16 mouse cellular contexts compared by ENCODE assay signal in genomic region chr19:57762526-57762925, GRCm38 (mm10).
DNase-seq lines count a peak whose midpoint lies in the region; ATAC-seq lines count a peak whose summit lies in the region.
"Had no signal": no experiment of that assay in that cellular context is flagged by ENCODE, and none has a peak within 500 bp of the region (broad histone marks: within the 10 kb centered on the region; RNA-seq: fewer than 3 reads in every experiment).

No protein-coding gene starts in this region.

- WGBS in heart, embryonic 12.5 days = 72% methylated on average over 2 of the region's 2 CpGs
- WGBS in liver, embryonic 13.5 days (ENCODE audit: insufficient replicate concordance) = 70% methylated on average over 2 of the region's 2 CpGs

- H3K36me3 ChIP-seq in heart, embryonic 12.5 days = peaks cover 6% of the 10 kb centered on the region; the same call in 1 of the 2 replicates
- no peaks in the 10 kb centered on the region for H3K36me3 ChIP-seq in liver, embryonic 13.5 days

- peak overlapping the region; percentile 30; the same call in 1 of the 2 replicates for H3K27ac ChIP-seq in heart, embryonic 12.5 days (ENCODE audit: poor library complexity, severe bottlenecking)
- no peak overlapping the region for H3K27ac ChIP-seq in liver, embryonic 13.5 days
- H3K27ac ChIP-seq: heart, embryonic 10.5 days; hindbrain, embryonic 13.5 days; neural tube, embryonic 13.5 days had no signal

- no peak overlapping the region for H3K9ac ChIP-seq in heart, embryonic 12.5 days
- no peak overlapping the region for H3K9ac ChIP-seq in liver, embryonic 13.5 days
- H3K9ac ChIP-seq: forebrain, postnatal 0 days; hindbrain, embryonic 13.5 days; neural tube, embryonic 13.5 days had no signal

- H3K4me1 ChIP-seq in heart, embryonic 12.5 days (replicated peaks) = peaks cover 11% of the 10 kb centered on the region
- H3K4me1 ChIP-seq in liver, embryonic 13.5 days (replicated peaks) = peaks cover 4% of the 10 kb centered on the region; the same call in 1 of the 2 replicates
- H3K4me1 ChIP-seq: hindbrain, embryonic 13.5 days; neural tube, embryonic 13.5 days had no signal

- no peak overlapping the region for H3K4me3 ChIP-seq in heart, embryonic 12.5 days
- H3K4me3 ChIP-seq in liver, embryonic 13.5 days (replicated peaks) = no peak overlapping the region
- H3K4me3 ChIP-seq: heart, embryonic 10.5 days; hindbrain, embryonic 13.5 days; neural tube, embryonic 13.5 days had no signal

- no peak for DNase-seq in heart, adult 8-10 months (ENCODE audit: low spot score)
- DNase-seq in Muller cell, postnatal 12 days (ENCODE audit: inconsistent ontology term) = peak; percentile 51
- DNase-seq in liver, embryonic 13.5 days = no peak
- DNase-seq in retina, embryonic 14.5 days (ENCODE audit: low spot score) = no peak
- no peak for DNase-seq in layer of hippocampus, adult 9-10 months (ENCODE audit: low spot score)
- no peak for DNase-seq in left cerebral cortex, postnatal 25 days (ENCODE audit: low spot score in 2 of 2)
- DNase-seq: cerebellum, postnatal 14 days; forebrain, postnatal 0 days; right cerebral cortex, postnatal 25 days; thymus, postnatal 14 days had no signal

- intact Hi-C loops in left cerebral cortex, postnatal 25 days (cut with DNase I) = no loop called here

- ATAC-seq in heart, embryonic 12.5 days (ENCODE audit: insufficient number of reproducible peaks, low FRiP score) = no peak
- ATAC-seq in liver, embryonic 13.5 days (ENCODE audit: low read depth) = peak; percentile 57; the same call in 1 of the 2 replicates
- ATAC-seq in megakaryocyte progenitor cell, adult 5-6 weeks (replicated peaks; ENCODE audit: poor library complexity) = peak; percentile 99
- ATAC-seq: forebrain, postnatal 0 days had no signal

- H3K4me2 ChIP-seq in heart, embryonic 12.5 days = no peak overlapping the region
- no peak overlapping the region for H3K4me2 ChIP-seq in liver, embryonic 13.5 days
- H3K4me2 ChIP-seq: hindbrain, embryonic 13.5 days; midbrain, embryonic 11.5 days; neural tube, embryonic 13.5 days had no signal

- H3K27me3 ChIP-seq in heart, embryonic 12.5 days (replicated peaks) = no peaks in the 10 kb centered on the region
- H3K27me3 ChIP-seq in liver, embryonic 13.5 days = no peaks in the 10 kb centered on the region
- H3K27me3 ChIP-seq: hindbrain, embryonic 13.5 days; neural tube, embryonic 13.5 days had no signal

- H3K9me3 ChIP-seq in heart, embryonic 12.5 days (replicated peaks) = no peaks in the 10 kb centered on the region
- H3K9me3 ChIP-seq in liver, embryonic 13.5 days (replicated peaks) = no peaks in the 10 kb centered on the region
- H3K9me3 ChIP-seq: heart, embryonic 10.5 days; hindbrain, embryonic 13.5 days; neural tube, embryonic 13.5 days had no signal
